Mouse (Mus musculus): ENCODE measurements around the gene Arhgap15.

DNA sequence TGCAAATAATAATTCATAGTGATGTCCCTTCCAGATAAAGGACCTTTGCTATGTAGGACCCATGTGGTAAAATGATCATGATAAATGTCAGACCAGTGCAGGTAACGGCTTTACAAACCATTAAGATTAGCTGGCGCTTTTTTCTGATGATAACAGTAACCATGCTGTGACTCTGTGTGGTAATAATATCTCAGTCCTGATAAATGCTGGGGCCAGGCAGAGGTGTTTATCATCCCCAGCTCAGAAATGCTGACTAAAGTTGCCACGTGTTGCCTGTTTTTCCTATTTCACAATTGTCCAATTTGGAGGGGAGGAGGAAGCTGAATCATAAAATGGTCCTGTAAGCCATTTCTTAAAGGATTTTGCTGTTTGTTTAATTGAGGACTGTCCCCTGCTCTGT is 564.9 kb downstream of the Arhgap15 start:
- TF ChIP-seq CTCF (IDR thresholded peaks at IDR 0.05; ENCODE audit: extremely low read depth, insufficient read depth, insufficient read length, insufficient replicate concordance) (no peak), POLR2A (IDR thresholded peaks at IDR 0.05; ENCODE audit: low read depth, low read length) (no peak)
